Mouse (Mus musculus): ENCODE results near the gene Rnf38.

- no peak for TF ChIP-seq POLR2A (IDR thresholded peaks at IDR 0.05; ENCODE audit: borderline replicate concordance, extremely low read depth, insufficient read depth, insufficient read length, poor library complexity, severe bottlenecking)
- no peak for TF ChIP-seq CTCF (IDR thresholded peaks at IDR 0.05; ENCODE audit: borderline replicate concordance, extremely low read depth, insufficient read depth, insufficient read length)
Measured at GRCm38 (mm10) chr4:44083945-44084344, 149.6 kb downstream of the Rnf38 start, which contains the start of gene Gne.
